In the genomic region with DNA sequence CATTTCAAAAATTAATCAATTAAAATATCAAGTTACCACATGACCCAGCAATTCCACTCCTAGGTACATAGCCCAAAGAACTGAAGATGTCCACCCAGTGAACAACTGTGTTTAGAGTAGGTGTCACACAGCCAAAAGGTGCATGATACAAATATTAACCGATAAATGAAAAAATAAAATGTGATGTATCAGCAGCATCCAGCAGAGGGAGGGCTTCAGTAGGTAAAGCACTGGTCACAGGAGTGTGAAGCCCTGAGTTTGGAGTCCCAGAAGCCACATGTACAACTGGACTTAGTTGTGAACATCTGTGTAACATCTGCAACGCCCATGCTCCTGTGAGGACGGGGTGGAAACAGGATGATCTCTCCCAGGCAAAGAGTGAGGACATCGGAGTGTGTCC, we compare ENCODE assay signal across 21 mouse cellular contexts. TPM values are rescaled to one million over a fixed set of nuclear protein-coding genes. Genes with fewer than 3 reads are reported as not detected.
DNase-seq lines count a peak whose midpoint lies in the region; ATAC-seq and TF ChIP-seq lines count a peak whose summit lies in the region.
"Had no signal": no experiment of that assay in that cellular context is flagged by ENCODE, and none has a peak within 500 bp of the region (broad histone marks: within the 10 kb centered on the region; RNA-seq: fewer than 3 reads in every experiment).

No protein-coding gene starts in this region.

- TF ChIP-seq EP300 in CH12.LX (IDR thresholded peaks at IDR 0.05; ENCODE audit: low read length), result no peak

- dilution Hi-C loops in CH12.LX (cut with MboI; ENCODE audit: extremely low pct_ligation_motif_present, extremely low pct_unique_long_range_greater_than_20kb, low sequenced_read_pairs), result no loop called here

- peaks cover 10% of the 10 kb centered on the region for H3K4me1 ChIP-seq in hindbrain, postnatal 0 days (ENCODE audit: insufficient read depth, low read length)
- H3K4me1 ChIP-seq in hindbrain, embryonic 10.5 days (replicated peaks), result peaks cover 32% of the 10 kb centered on the region
- H3K4me1 ChIP-seq in lung, embryonic 14.5 days (ENCODE audit: insufficient read depth), result peaks cover 10% of the 10 kb centered on the region
- H3K4me1 ChIP-seq in CH12.LX (ENCODE audit: control insufficient read depth in 1 of 2, insufficient read depth in 2 of 2), result peaks cover 20 to 74% of the 10 kb centered on the region in 2 experiments

- ATAC-seq in hindbrain, postnatal 0 days, result no peak
- no peak for ATAC-seq in lung, embryonic 14.5 days (ENCODE audit: insufficient read depth)
- no peak for ATAC-seq in cerebellum, adult (ENCODE audit: insufficient number of reproducible peaks, low FRiP score, low TSS enrichment)
- ATAC-seq: forebrain, embryonic 16.5 days had no signal

- no peak for DNase-seq in hindbrain, postnatal 0 days (ENCODE audit: low spot score)
- DNase-seq in hindbrain, embryonic 10.5 days (ENCODE audit: low spot score), result no peak
- DNase-seq in layer of hippocampus, adult 2 months (ENCODE audit: low spot score in 2 of 2), result no peak
- DNase-seq in layer of hippocampus, adult 8-10 months (ENCODE audit: low spot score in 2 of 2), result no peak
- peak; percentile 9 for DNase-seq in lung, embryonic 14.5 days
- no peak for DNase-seq in lung, postnatal 25 days (ENCODE audit: low spot score)
- no peak for DNase-seq in CH12.LX (ENCODE audit: extremely low read depth)
- DNase-seq: adrenal gland, adult 8-10 months; cerebellum, adult 11-12 months; cerebellum, adult 9-10 months; cerebellum, postnatal 25 days; gastrocnemius, postnatal 14 days; heart, postnatal 10 days; heart, postnatal 4 days had no signal

- H3K9me3 ChIP-seq in hindbrain, postnatal 0 days (ENCODE audit: low read length), result no peaks in the 10 kb centered on the region
- H3K9me3 ChIP-seq in hindbrain, embryonic 10.5 days, result no peaks in the 10 kb centered on the region
- H3K9me3 ChIP-seq in lung, embryonic 14.5 days (ENCODE audit: low read depth, low read length), result no peaks in the 10 kb centered on the region
- no peaks in the 10 kb centered on the region for H3K9me3 ChIP-seq in CH12.LX (replicated peaks; ENCODE audit: low read length)
- H3K9me3 ChIP-seq: embryonic facial prominence, embryonic 12.5 days; forebrain, embryonic 12.5 days; G1E; heart, embryonic 10.5 days; hindbrain, embryonic 13.5 days had no signal

- H3K4me3 ChIP-seq in hindbrain, postnatal 0 days (ENCODE audit: low read length), result no peak overlapping the region
- H3K4me3 ChIP-seq in hindbrain, embryonic 10.5 days, result no peak overlapping the region
- no peak overlapping the region for H3K4me3 ChIP-seq in layer of hippocampus, adult 2 months
- no peak overlapping the region for H3K4me3 ChIP-seq in lung, embryonic 14.5 days (ENCODE audit: low read depth, low read length)
- H3K4me3 ChIP-seq in CH12.LX (replicated peaks in 1 of 3; ENCODE audit: low read depth in 2 of 3, low read length in 2 of 3, poor library complexity in 1 of 3), result no peak overlapping the region
- H3K4me3 ChIP-seq: embryonic facial prominence, embryonic 12.5 days; forebrain, embryonic 12.5 days; heart, embryonic 10.5 days; hindbrain, embryonic 13.5 days had no signal

- H3K4me2 ChIP-seq in hindbrain, postnatal 0 days (ENCODE audit: low read depth, low read length), result no peak overlapping the region
- H3K4me2 ChIP-seq in lung, embryonic 14.5 days, result no peak overlapping the region
- H3K4me2 ChIP-seq in CH12.LX (ENCODE audit: insufficient read depth, low read depth, poor library complexity, severe bottlenecking), result no peak overlapping the region
- H3K4me2 ChIP-seq: embryonic facial prominence, embryonic 12.5 days; forebrain, embryonic 12.5 days; hindbrain, embryonic 13.5 days had no signal

- H3K27ac ChIP-seq in hindbrain, postnatal 0 days, result no peak overlapping the region
- H3K27ac ChIP-seq in hindbrain, embryonic 10.5 days, result no peak overlapping the region
- H3K27ac ChIP-seq in layer of hippocampus, adult 2 months, result no peak overlapping the region
- H3K27ac ChIP-seq in lung, embryonic 14.5 days (ENCODE audit: low read depth), result no peak overlapping the region
- H3K27ac ChIP-seq in CH12.LX (ENCODE audit: insufficient read depth, low read depth), result no peak overlapping the region
- H3K27ac ChIP-seq: embryonic facial prominence, embryonic 12.5 days; forebrain, embryonic 12.5 days; heart, embryonic 10.5 days; hindbrain, embryonic 13.5 days had no signal

- 92% methylated on average over 4 of the region's 4 CpGs for WGBS in hindbrain, postnatal 0 days
- 92% methylated on average over 4 of the region's 4 CpGs for WGBS in hindbrain, embryonic 10.5 days
- WGBS in lung, embryonic 14.5 days, result 75% methylated on average over 4 of the region's 4 CpGs

- peak; percentile 49 for TF ChIP-seq CTCF in hindbrain, postnatal 0 days (IDR thresholded peaks at IDR 0.05; ENCODE audit: low read depth)
- TF ChIP-seq CTCF in layer of hippocampus, adult 2 months (conservative IDR thresholded peaks at IDR 0.05), result peak; percentile 46
- TF ChIP-seq CTCF in lung, embryonic 14.5 days (IDR thresholded peaks at IDR 0.05; ENCODE audit: low read depth), result peak; percentile 19; the same call in 1 of the 2 replicates
- peak; percentile 8 to 36; a peak in 2 of 4 replicates for TF ChIP-seq CTCF in CH12.LX (conservative IDR thresholded peaks at IDR 0.05 in 1 of 2, IDR thresholded peaks at IDR 0.05 in 1 of 2; ENCODE audit: low read depth in 2 of 2, low read length in 2 of 2)

- H3K79me2 ChIP-seq in CH12.LX (replicated peaks; ENCODE audit: control insufficient read depth, extremely low read depth, insufficient read depth, poor library complexity, severe bottlenecking), result peaks cover 86% of the 10 kb centered on the region

- TF ChIP-seq POLR2A in CH12.LX (IDR thresholded peaks at IDR 0.05; ENCODE audit: low read depth, low read length), result no peak

- TF ChIP-seq RAD21 in CH12.LX (IDR thresholded peaks at IDR 0.05; ENCODE audit: low read depth, low read length), result no peak

- H3K27me3 ChIP-seq in hindbrain, postnatal 0 days (ENCODE audit: insufficient read depth, low read length), result no peaks in the 10 kb centered on the region
- H3K27me3 ChIP-seq in hindbrain, embryonic 10.5 days (ENCODE audit: insufficient read depth, poor library complexity, severe bottlenecking), result no peaks in the 10 kb centered on the region
- no peaks in the 10 kb centered on the region for H3K27me3 ChIP-seq in lung, embryonic 14.5 days (ENCODE audit: insufficient read depth, low read length)
- H3K27me3 ChIP-seq in CH12.LX (replicated peaks), result no peaks in the 10 kb centered on the region
- H3K27me3 ChIP-seq: embryonic facial prominence, embryonic 12.5 days; forebrain, embryonic 12.5 days; hindbrain, embryonic 13.5 days had no signal

- in situ Hi-C loops in CH12.LX (cut with MboI; ENCODE audit: low pct_ligation_motif_present, low pct_unique_long_range_greater_than_20kb, low sequenced_read_pairs), result no loop called here

- peaks cover 9% of the 10 kb centered on the region; the same call in 1 of the 2 replicates for H3K36me3 ChIP-seq in hindbrain, postnatal 0 days (ENCODE audit: insufficient read depth, low read length)
- peaks cover 60% of the 10 kb centered on the region for H3K36me3 ChIP-seq in hindbrain, embryonic 10.5 days
- peaks cover 48% of the 10 kb centered on the region for H3K36me3 ChIP-seq in lung, embryonic 14.5 days (ENCODE audit: insufficient read depth)
- H3K36me3 ChIP-seq in CH12.LX (replicated peaks in 1 of 2; ENCODE audit: control insufficient read depth in 1 of 2, insufficient read depth in 1 of 2, low read length in 1 of 2), result peaks cover 18 to 43% of the 10 kb centered on the region in 2 experiments

- H3K9ac ChIP-seq in hindbrain, postnatal 0 days (replicated peaks; ENCODE audit: low read length), result no peak overlapping the region
- no peak overlapping the region for H3K9ac ChIP-seq in lung, embryonic 14.5 days
- no peak overlapping the region for H3K9ac ChIP-seq in CH12.LX (ENCODE audit: insufficient read depth, low read depth)
- H3K9ac ChIP-seq: embryonic facial prominence, embryonic 12.5 days; forebrain, embryonic 12.5 days; hindbrain, embryonic 13.5 days had no signal

TF ChIP-seq in CH12.LX, 34 proteins besides CTCF, POLR2A, EP300 and RAD21:
- TF ChIP-seq SMC3 (IDR thresholded peaks at IDR 0.05; ENCODE audit: low read depth, low read length), result no peak

RNA-seq across cellular contexts. Expression of a gene that starts 4.6 kb away (rescaled TPM):
- 1.7 and 2.6 TPM in 2 replicates for total RNA-seq in hindbrain, postnatal 0 days (2014; rRNA removed)
- 1.0 and 1.3 TPM in 2 replicates for polyA plus RNA-seq in hindbrain, postnatal 0 days (2015; fragmentation: Nextera tagmentation; extraction: Ambion mirVana)
- polyA plus RNA-seq in hindbrain, embryonic 10.5 days (2016; fragmentation: Nextera tagmentation; extraction: Ambion mirVana), result 0.46 and 0.68 TPM in 2 replicates
- total RNA-seq in layer of hippocampus, adult 2 months (2021), result 1 to 10 TPM; 1.2 to 1.4 TPM
- 1 to 10 TPM in 3 of 4 experiments, under 1 TPM in 1; 0.57 to 1.6 (median 1.2) TPM for total RNA-seq in layer of hippocampus, adult 8-10 months (2022)
- 0.30 and 0.34 TPM in 2 replicates for polyA plus RNA-seq in lung, embryonic 14.5 days (2014; fragmentation: Nextera tagmentation; extraction: Ambion mirVana)
- total RNA-seq in CH12.LX (2012; rRNA removed) (0.25 and 0.59 TPM in 2 replicates), CH12.LX (2014; rRNA removed) (0.17 and 0.39 TPM in 2 replicates)
- 0.49 and 0.65 TPM in 2 replicates for polyA plus RNA-seq in CH12.LX (2012; ENCODE audit: insufficient read length, low read depth)

RNA-seq across cellular contexts. Expression of a gene that starts 9.0 kb away (rescaled TPM):
- 94.2 and 111 TPM in 2 replicates for total RNA-seq in hindbrain, postnatal 0 days (2014; rRNA removed)
- polyA plus RNA-seq in hindbrain, postnatal 0 days (2015; fragmentation: Nextera tagmentation; extraction: Ambion mirVana), result 258 and 293 TPM in 2 replicates
- 352 and 393 TPM in 2 replicates for polyA plus RNA-seq in hindbrain, embryonic 10.5 days (2016; fragmentation: Nextera tagmentation; extraction: Ambion mirVana)
- 10 to 100 TPM; 94.6 to 99.4 TPM for total RNA-seq in layer of hippocampus, adult 2 months (2021)
- total RNA-seq in layer of hippocampus, adult 8-10 months (2022), result 100 to 1,000 TPM in 1 of 4 experiments, 10 to 100 TPM in 3; 88.4 to 103 (median 94.7) TPM
- polyA plus RNA-seq in lung, embryonic 14.5 days (2014; fragmentation: Nextera tagmentation; extraction: Ambion mirVana), result 322 and 366 TPM in 2 replicates
- 203 and 247 TPM in 2 replicates for total RNA-seq in CH12.LX (2012; rRNA removed)
- 268 and 272 TPM in 2 replicates for total RNA-seq in CH12.LX (2014; rRNA removed)
- 232 and 242 TPM in 2 replicates for polyA plus RNA-seq in CH12.LX (2012; ENCODE audit: insufficient read length, low read depth)

RNA-seq across cellular contexts. Expression of a gene that starts 26.1 kb away (rescaled TPM):
- total RNA-seq in hindbrain, postnatal 0 days (2014; rRNA removed), result 1.3 and 2.1 TPM in 2 replicates
- polyA plus RNA-seq in hindbrain, postnatal 0 days (2015; fragmentation: Nextera tagmentation; extraction: Ambion mirVana), result 1.6 and 2.1 TPM in 2 replicates
- polyA plus RNA-seq in hindbrain, embryonic 10.5 days (2016; fragmentation: Nextera tagmentation; extraction: Ambion mirVana), result 1.9 and 2.1 TPM in 2 replicates
- 1 to 10 TPM; 3.3 to 3.6 TPM for total RNA-seq in layer of hippocampus, adult 2 months (2021)
- 1 to 10 TPM; 2.7 to 4.0 (median 3.5) TPM for total RNA-seq in layer of hippocampus, adult 8-10 months (2022)
- polyA plus RNA-seq in lung, embryonic 14.5 days (2014; fragmentation: Nextera tagmentation; extraction: Ambion mirVana), result 3.0 and 3.2 TPM in 2 replicates
- total RNA-seq in CH12.LX (2012; rRNA removed) (8.5 and 9.1 TPM in 2 replicates), CH12.LX (2014; rRNA removed) (8.9 and 11.0 TPM in 2 replicates)
- polyA plus RNA-seq in CH12.LX (2012; ENCODE audit: insufficient read length, low read depth), result 11.2 and 11.5 TPM in 2 replicates
